Mouse (Mus musculus): ENCODE measurements around the gene Kcnip4. TPM values are rescaled to one million over a fixed set of nuclear protein-coding genes. Genes with fewer than 3 reads are reported as not detected.

Kcnip4 gene
- polyA plus RNA-seq, 2 experiments = 2.1 to 3.7 TPM

DNA sequence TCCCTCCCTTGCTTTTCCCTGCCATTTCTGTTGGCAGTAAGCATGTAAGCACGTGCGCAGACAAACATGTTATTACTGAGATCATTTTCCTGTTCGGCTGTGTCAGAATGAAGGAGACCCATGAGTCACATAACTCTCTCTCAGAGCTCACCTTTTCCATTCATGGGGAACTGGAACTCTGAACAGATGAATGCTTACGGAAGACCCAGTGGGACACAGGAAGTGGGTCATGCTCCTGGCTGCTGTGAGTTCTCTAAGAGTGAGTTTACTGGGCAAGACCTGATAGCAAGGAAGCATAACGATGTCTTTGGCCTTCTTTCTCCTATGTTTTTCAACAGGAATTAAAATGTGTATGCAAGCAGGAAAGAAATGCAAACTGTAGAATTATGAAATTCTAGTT is 917.8 kb downstream of the Kcnip4 start:
- no peaks in the 10 kb centered on the region for H3K36me3 ChIP-seq (ENCODE audit: control insufficient read depth, insufficient read depth, low read length)
- H3K27me3 ChIP-seq (ENCODE audit: control insufficient read depth, insufficient read depth, low read length) = no peaks in the 10 kb centered on the region
- no peak for DNase-seq (ENCODE audit: low spot score)
- H3K9me3 ChIP-seq (ENCODE audit: control insufficient read depth, low read length) = no peaks in the 10 kb centered on the region
- H3K27ac ChIP-seq (replicated peaks; ENCODE audit: low read depth, low read length) = no peak overlapping the region
- 68% methylated on average over 5 of the region's 5 CpGs for WGBS
- no peak for TF ChIP-seq POLR2A (IDR thresholded peaks at IDR 0.05; ENCODE audit: borderline replicate concordance, extremely low read depth, insufficient read depth, insufficient read length)
- no peak for ATAC-seq (ENCODE audit: low FRiP score, low read depth)
- no peak overlapping the region for H3K4me3 ChIP-seq (replicated peaks; ENCODE audit: low read length)
- H3K4me1 ChIP-seq (ENCODE audit: control insufficient read depth, insufficient read depth, low read length) = no peaks in the 10 kb centered on the region
- H3K9ac ChIP-seq (ENCODE audit: low read depth, low read length, severe bottlenecking) = no peak overlapping the region
- H3K4me2 ChIP-seq (replicated peaks; ENCODE audit: low read depth, low read length, severe bottlenecking) = no peak overlapping the region

GRCm38 (mm10) chr5:48606281-48606680 is 918.4 kb downstream of the Kcnip4 start:
- WGBS = 84% methylated on average over 9 of the region's 9 CpGs
- H3K27ac ChIP-seq (replicated peaks; ENCODE audit: low read depth, low read length) = no peak overlapping the region
- no peak for ATAC-seq (ENCODE audit: low FRiP score, low read depth)

DNA sequence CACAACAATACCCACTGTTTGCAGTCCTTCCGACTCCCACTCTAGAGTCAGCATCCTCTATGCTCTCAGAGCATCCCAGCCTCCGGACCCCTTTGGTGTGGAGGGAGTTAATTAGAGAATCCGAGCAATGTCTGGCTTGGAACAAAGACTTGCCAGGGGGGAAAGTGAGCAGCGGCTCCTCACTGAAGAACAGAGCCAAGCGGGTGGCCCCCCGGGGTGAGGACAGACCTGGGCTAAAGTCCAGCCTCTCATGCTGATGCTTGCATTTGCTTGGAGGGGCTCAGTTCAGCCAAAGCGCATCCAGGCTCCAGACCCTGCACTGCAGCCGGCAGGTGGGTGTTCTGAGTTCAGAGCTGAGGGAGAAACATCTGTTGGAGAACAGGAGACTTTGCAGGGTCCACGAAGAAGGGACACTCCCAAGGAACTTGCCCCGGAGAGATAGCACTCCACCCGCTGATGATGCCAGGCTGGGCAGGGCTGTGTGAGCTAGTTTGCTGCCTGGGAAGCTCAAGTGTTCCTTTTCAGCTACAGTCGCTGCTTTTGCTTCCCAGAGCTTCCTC is 925.1 kb downstream of the Kcnip4 start:
- DNase-seq (ENCODE audit: low spot score) (peak; percentile 11), ATAC-seq (ENCODE audit: low FRiP score, low read depth) (peak; percentile 62)

More at GRCm38 (mm10) chr5:48606281-48606680, 918.4 kb downstream of the Kcnip4 start:
- H3K4me2 ChIP-seq (replicated peaks; ENCODE audit: low read depth, low read length, severe bottlenecking) = no peak overlapping the region
- no peaks in the 10 kb centered on the region for H3K27me3 ChIP-seq (ENCODE audit: control insufficient read depth, insufficient read depth, low read length)
- DNase-seq (ENCODE audit: low spot score) = no peak
- H3K9me3 ChIP-seq (ENCODE audit: control insufficient read depth, low read length) = no peaks in the 10 kb centered on the region
- no peak overlapping the region for H3K4me3 ChIP-seq (replicated peaks; ENCODE audit: low read length)
- H3K4me1 ChIP-seq (ENCODE audit: control insufficient read depth, insufficient read depth, low read length) = no peaks in the 10 kb centered on the region
- no peak for TF ChIP-seq POLR2A (IDR thresholded peaks at IDR 0.05; ENCODE audit: borderline replicate concordance, extremely low read depth, insufficient read depth, insufficient read length)
- H3K9ac ChIP-seq (ENCODE audit: low read depth, low read length, severe bottlenecking) = no peak overlapping the region
- H3K36me3 ChIP-seq (ENCODE audit: control insufficient read depth, insufficient read depth, low read length) = no peaks in the 10 kb centered on the region

GRCm38 (mm10) chr5:48588014-48588413 is 936.7 kb downstream of the Kcnip4 start:
- H3K27me3 ChIP-seq (ENCODE audit: control insufficient read depth, insufficient read depth, low read length) = no peaks in the 10 kb centered on the region
- DNase-seq (ENCODE audit: low spot score) (no peak), ATAC-seq (ENCODE audit: low FRiP score, low read depth) (no peak)
- H3K27ac ChIP-seq (replicated peaks; ENCODE audit: low read depth, low read length) = no peak overlapping the region
- H3K9ac ChIP-seq (ENCODE audit: low read depth, low read length, severe bottlenecking) = no peak overlapping the region
- no peak overlapping the region for H3K4me2 ChIP-seq (replicated peaks; ENCODE audit: low read depth, low read length, severe bottlenecking)
- H3K4me1 ChIP-seq (ENCODE audit: control insufficient read depth, insufficient read depth, low read length) = no peaks in the 10 kb centered on the region
- no peaks in the 10 kb centered on the region for H3K36me3 ChIP-seq (ENCODE audit: control insufficient read depth, insufficient read depth, low read length)
- H3K4me3 ChIP-seq (replicated peaks; ENCODE audit: low read length) = no peak overlapping the region
- no peak for TF ChIP-seq POLR2A (IDR thresholded peaks at IDR 0.05; ENCODE audit: borderline replicate concordance, extremely low read depth, insufficient read depth, insufficient read length)
- no peaks in the 10 kb centered on the region for H3K9me3 ChIP-seq (ENCODE audit: control insufficient read depth, low read length)

More for the DNA sequence above, 925.1 kb downstream of the Kcnip4 start:
- Histone ChIP-seq H3K9ac (ENCODE audit: low read depth, low read length, severe bottlenecking) (0 out of 2 replicates have a peak overlapping the region, but pooled peaks have one; percentile 1), H3K4me1 (ENCODE audit: control insufficient read depth, insufficient read depth, low read length) (0 out of 2 replicates have a peak, but pooled peaks cover 3% of the 10 kb centered on the region), H3K9me3 (ENCODE audit: control insufficient read depth, low read length) (no peaks in the 10 kb centered on the region), H3K4me3 (replicated peaks; ENCODE audit: low read length) (peak overlapping the region; percentile 4; the same call in 1 of the 2 replicates), H3K4me2 (replicated peaks; ENCODE audit: low read depth, low read length, severe bottlenecking) (peak overlapping the region; percentile 38), H3K27me3 (ENCODE audit: control insufficient read depth, insufficient read depth, low read length) (no peaks in the 10 kb centered on the region), H3K27ac (replicated peaks; ENCODE audit: low read depth, low read length) (no peak overlapping the region), H3K36me3 (ENCODE audit: control insufficient read depth, insufficient read depth, low read length) (no peaks in the 10 kb centered on the region)
- 1% methylated on average over 12 of the region's 12 CpGs for WGBS
- TF ChIP-seq POLR2A (IDR thresholded peaks at IDR 0.05; ENCODE audit: borderline replicate concordance, extremely low read depth, insufficient read depth, insufficient read length) = no peak

GRCm38 (mm10) chr5:48583431-48583830 is 941.3 kb downstream of the Kcnip4 start:
- WGBS = 32% methylated on average over 1 of the region's 1 CpGs
- ATAC-seq (ENCODE audit: low FRiP score, low read depth) = no peak
- no peak overlapping the region for H3K27ac ChIP-seq (replicated peaks; ENCODE audit: low read depth, low read length)
- H3K9ac ChIP-seq (ENCODE audit: low read depth, low read length, severe bottlenecking) = no peak overlapping the region
- H3K9me3 ChIP-seq (ENCODE audit: control insufficient read depth, low read length) = no peaks in the 10 kb centered on the region
- TF ChIP-seq POLR2A (IDR thresholded peaks at IDR 0.05; ENCODE audit: borderline replicate concordance, extremely low read depth, insufficient read depth, insufficient read length) = no peak
- no peaks in the 10 kb centered on the region for H3K4me1 ChIP-seq (ENCODE audit: control insufficient read depth, insufficient read depth, low read length)
- H3K27me3 ChIP-seq (ENCODE audit: control insufficient read depth, insufficient read depth, low read length) = no peaks in the 10 kb centered on the region
- no peak for DNase-seq (ENCODE audit: low spot score)
- no peak overlapping the region for H3K4me2 ChIP-seq (replicated peaks; ENCODE audit: low read depth, low read length, severe bottlenecking)
- no peaks in the 10 kb centered on the region for H3K36me3 ChIP-seq (ENCODE audit: control insufficient read depth, insufficient read depth, low read length)
- no peak overlapping the region for H3K4me3 ChIP-seq (replicated peaks; ENCODE audit: low read length)
